Mouse (Mus musculus): ENCODE measurements around the gene Blcap. TPM values are rescaled to one million over a fixed set of nuclear protein-coding genes. Genes with fewer than 3 reads are reported as not detected.

Gene Blcap
- polyA plus RNA-seq, 1 experiment from 2014 or later: 272 TPM

DNA sequence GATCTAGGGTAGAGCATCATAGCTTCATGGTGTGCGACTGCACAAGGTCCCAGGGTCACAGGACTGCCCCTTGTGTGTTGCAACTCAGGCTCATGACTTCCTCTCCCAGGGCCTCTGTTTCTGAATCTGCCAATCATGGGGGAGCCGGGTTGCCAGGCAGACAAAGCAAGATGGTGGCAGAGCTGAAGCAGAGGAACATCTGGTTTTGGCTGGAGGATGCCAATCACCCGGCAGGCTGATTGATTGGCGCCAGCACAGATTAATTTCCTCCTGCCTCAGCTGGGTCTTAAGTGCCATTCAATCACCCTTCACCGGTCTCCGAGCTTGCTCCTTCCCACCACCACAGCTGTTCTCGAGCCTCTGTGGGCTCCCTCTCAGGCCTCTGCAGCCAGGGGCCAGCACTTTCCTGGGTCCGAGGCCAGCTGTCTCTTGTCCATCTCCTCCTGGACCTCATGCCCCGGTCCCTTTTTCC, 57.3 kb downstream of the Blcap start:
- 25% methylated on average over 9 of the region's 9 CpGs for WGBS
- H3K36me3 ChIP-seq: no peaks in the 10 kb centered on the region
- H3K4me2 ChIP-seq: no peak overlapping the region
- H3K27ac ChIP-seq (replicated peaks): no peak overlapping the region
- no peaks in the 10 kb centered on the region for H3K9me3 ChIP-seq
- no peak for ATAC-seq (ENCODE audit: low FRiP score, low read depth)
- no peak overlapping the region for H3K9ac ChIP-seq
- H3K4me1 ChIP-seq (replicated peaks): peaks cover 46% of the 10 kb centered on the region
- no peak overlapping the region for H3K4me3 ChIP-seq
- no peaks in the 10 kb centered on the region for H3K27me3 ChIP-seq

GRCm38 (mm10) chr2:157512859-157513258, 58.2 kb downstream of the Blcap start:
- no peaks in the 10 kb centered on the region for H3K9me3 ChIP-seq
- H3K36me3 ChIP-seq: no peaks in the 10 kb centered on the region
- 77% methylated on average over 9 of the region's 9 CpGs for WGBS
- H3K9ac ChIP-seq: no peak overlapping the region
- H3K27ac ChIP-seq (replicated peaks): no peak overlapping the region
- no peak overlapping the region for H3K4me2 ChIP-seq
- no peak for ATAC-seq (ENCODE audit: low FRiP score, low read depth)
- H3K27me3 ChIP-seq: no peaks in the 10 kb centered on the region
- no peak overlapping the region for H3K4me3 ChIP-seq
- H3K4me1 ChIP-seq (replicated peaks): peaks cover 37% of the 10 kb centered on the region

DNA sequence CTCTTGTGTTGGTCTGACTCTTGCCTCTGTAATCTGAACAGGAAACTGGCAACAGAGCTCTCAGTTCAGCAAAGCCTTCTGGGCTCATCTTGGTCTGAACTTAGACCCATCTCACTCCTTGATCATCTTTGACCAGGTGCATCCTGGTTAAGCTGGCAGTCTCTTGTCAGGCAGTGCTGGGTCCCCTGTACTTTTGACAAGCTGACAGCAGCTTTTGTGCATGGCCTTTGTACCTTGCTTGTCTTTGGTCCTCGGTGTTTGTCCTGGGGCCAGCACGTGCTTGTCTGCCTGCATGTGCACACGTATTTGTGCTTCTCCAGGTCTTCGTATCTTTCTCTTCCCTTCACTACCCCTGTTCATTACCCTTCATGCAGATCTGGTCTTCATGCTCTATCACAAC, 61.0 kb downstream of the Blcap start:
- H3K9me3 ChIP-seq: no peaks in the 10 kb centered on the region
- H3K36me3 ChIP-seq: no peaks in the 10 kb centered on the region
- ATAC-seq (ENCODE audit: low FRiP score, low read depth): no peak
- H3K4me1 ChIP-seq (replicated peaks): peaks cover 42% of the 10 kb centered on the region
- H3K9ac ChIP-seq: no peak overlapping the region
- H3K27ac ChIP-seq (replicated peaks): no peak overlapping the region
- no peak overlapping the region for H3K4me2 ChIP-seq
- no peak overlapping the region for H3K4me3 ChIP-seq
- H3K27me3 ChIP-seq: no peaks in the 10 kb centered on the region
- WGBS: 79% methylated on average over 4 of the region's 4 CpGs

DNA sequence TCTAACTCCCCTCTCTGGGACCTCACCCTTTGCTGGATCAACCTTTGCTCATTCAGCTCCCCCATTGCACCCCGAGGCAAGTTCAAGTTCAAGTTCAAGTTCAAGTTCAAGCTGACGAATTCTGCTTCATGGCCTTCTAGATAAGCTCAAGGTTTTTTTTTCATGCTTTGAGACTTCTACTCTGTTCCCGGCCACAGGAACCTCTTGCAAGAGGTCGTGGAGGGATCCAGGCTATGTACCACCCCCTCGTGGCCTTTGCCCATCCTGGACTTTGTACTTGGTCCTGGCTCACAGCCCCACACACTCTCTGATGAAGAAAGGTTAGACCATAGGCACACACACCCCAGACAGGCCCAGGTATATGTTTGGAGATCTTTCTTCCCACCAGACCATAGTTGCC, 61.9 kb downstream of the Blcap start:
- no peak for ATAC-seq (ENCODE audit: low FRiP score, low read depth)
- 85% methylated on average over 5 of the region's 5 CpGs for WGBS
- H3K4me1 ChIP-seq (replicated peaks): peaks cover 34% of the 10 kb centered on the region
- H3K4me3 ChIP-seq: no peak overlapping the region
- no peaks in the 10 kb centered on the region for H3K27me3 ChIP-seq
- no peak overlapping the region for H3K9ac ChIP-seq
- H3K4me2 ChIP-seq: no peak overlapping the region
- no peaks in the 10 kb centered on the region for H3K9me3 ChIP-seq
- H3K36me3 ChIP-seq: no peaks in the 10 kb centered on the region
- no peak overlapping the region for H3K27ac ChIP-seq (replicated peaks)

DNA sequence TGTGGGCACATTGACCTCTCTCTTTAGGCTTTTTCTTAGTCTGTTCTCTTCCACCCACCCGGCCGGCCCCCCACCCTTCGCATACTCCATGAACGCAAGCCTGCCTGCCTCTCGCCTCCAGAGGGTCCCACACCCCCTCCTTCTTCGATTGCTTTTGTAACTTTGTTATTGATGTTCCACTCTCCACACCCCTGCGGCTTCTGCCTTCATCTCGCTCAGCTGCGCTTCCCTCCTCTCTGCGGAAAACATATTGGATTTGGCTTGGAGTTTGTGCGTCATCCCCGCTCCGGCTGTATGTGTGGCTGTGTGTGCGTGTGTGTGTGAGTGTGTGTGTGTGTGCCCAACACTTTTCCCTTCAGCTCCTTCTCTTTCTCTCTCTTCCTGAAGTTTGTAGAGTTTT, 64.3 kb downstream of the Blcap start:
- no peaks in the 10 kb centered on the region for H3K27me3 ChIP-seq
- H3K4me1 ChIP-seq (replicated peaks): peaks cover 24% of the 10 kb centered on the region
- WGBS: 6% methylated on average over 14 of the region's 14 CpGs
- no peaks in the 10 kb centered on the region for H3K36me3 ChIP-seq
- 0 out of 2 replicates have a peak, but pooled peaks have one; percentile 55 for ATAC-seq (ENCODE audit: low FRiP score, low read depth)
- no peak overlapping the region for H3K4me3 ChIP-seq
- H3K9ac ChIP-seq: no peak overlapping the region
- H3K9me3 ChIP-seq: no peaks in the 10 kb centered on the region
- peak overlapping the region; percentile 36 for H3K4me2 ChIP-seq
- peak overlapping the region; percentile 20; the same call in 1 of the 2 replicates for H3K27ac ChIP-seq (replicated peaks)

Small RNAs within 50 kb of the gene (microRNA-seq; reads per million reads assigned to microRNA genes)
- gene Gm23134: 5.0 reads per million, percentile 21 among the genes with 10 or more reads in this experiment

Other genes starting within 250 kb of the Blcap start
- 1.2 and 1.3 TPM in 2 replicates for gene Ghrh, start 223.8 kb downstream of the Blcap start, polyA plus RNA-seq (2015; fragmentation: Nextera tagmentation; extraction: Ambion mirVana)
- gene Manbal, start 203.7 kb downstream of the Blcap start, polyA plus RNA-seq (2015; fragmentation: Nextera tagmentation; extraction: Ambion mirVana): 102 and 114 TPM in 2 replicates
- gene Src, start 152.8 kb downstream of the Blcap start, polyA plus RNA-seq (2015; fragmentation: Nextera tagmentation; extraction: Ambion mirVana): 34.4 and 38.4 TPM in 2 replicates
- 6,864 and 7,318 TPM in 2 replicates for gene Nnat, start 11.2 kb downstream of the Blcap start, polyA plus RNA-seq (2015; fragmentation: Nextera tagmentation; extraction: Ambion mirVana)
- 55.6 and 58.9 TPM in 2 replicates for gene Ctnnbl1, start 166.1 kb upstream of the Blcap start, polyA plus RNA-seq (2015; fragmentation: Nextera tagmentation; extraction: Ambion mirVana)